Mouse (Mus musculus) lung, postnatal 25 days (tissue): ENCODE results near the gene Xrcc3.
A peak's percentile ranks its signal among the peaks of the same experiment; 100 is the strongest.

Source experiments
- DNase-seq: peaks from one replicate; pipeline ENCODE4 v3.0.0; 2022; ENCODE audit warnings: low spot score

Gene Xrcc3

GRCm38 (mm10) chr12:111814769-111815762 is 1.4 kb upstream of the Xrcc3 start:
- peak; percentile 62 for DNase-seq

- no peak for DNase-seq
These were observed 435 bp downstream of the Xrcc3 start for GRCm38 (mm10) chr12:111813111-111813765.

DNA sequence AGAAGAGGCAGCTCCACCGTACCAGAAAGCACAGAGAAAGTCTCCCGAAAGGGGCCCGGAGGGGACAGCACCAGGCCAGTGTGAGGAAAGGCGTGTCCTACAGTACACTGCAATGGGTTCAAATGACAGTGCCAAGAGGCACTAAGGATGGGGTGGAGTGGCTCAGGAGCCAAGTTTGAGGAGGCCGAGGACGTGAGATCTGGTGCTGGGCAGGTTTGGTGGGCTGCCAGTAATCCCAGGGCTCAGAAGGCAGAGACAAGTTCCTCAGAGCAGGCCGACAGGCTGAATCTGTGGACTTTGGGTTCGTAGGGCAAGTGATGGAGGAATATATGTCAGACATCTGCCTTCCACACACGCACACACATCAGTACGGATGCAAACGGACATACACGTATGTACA is 1.1 kb downstream of the Xrcc3 start:
- DNase-seq = no peak

DNA sequence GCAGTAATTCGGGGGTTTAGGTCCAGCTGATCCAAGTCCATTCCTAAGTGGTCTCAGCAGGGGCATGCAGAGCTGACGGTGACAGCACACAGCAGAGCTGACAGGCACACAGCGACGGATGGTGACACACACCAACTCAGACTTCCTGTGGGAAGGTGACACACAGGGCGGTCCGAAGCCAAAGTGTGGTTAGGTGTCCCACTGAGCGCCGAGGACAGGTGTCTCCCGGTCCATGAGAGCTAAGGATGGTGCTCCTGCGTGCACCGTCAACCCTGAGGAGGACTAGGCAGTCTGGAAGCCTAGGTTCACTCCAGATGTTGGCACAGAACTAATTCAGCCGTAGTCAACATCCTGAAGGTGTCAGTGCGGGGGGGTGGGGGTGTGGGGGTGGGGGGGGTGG is 1.6 kb downstream of the Xrcc3 start:
- no peak for DNase-seq

GRCm38 (mm10) chr12:111809762-111810161 is 3.9 kb downstream of the Xrcc3 start:
- peak; percentile 71 for DNase-seq

GRCm38 (mm10) chr12:111808775-111809174 is 4.9 kb downstream of the Xrcc3 start:
- DNase-seq = no peak

DNA sequence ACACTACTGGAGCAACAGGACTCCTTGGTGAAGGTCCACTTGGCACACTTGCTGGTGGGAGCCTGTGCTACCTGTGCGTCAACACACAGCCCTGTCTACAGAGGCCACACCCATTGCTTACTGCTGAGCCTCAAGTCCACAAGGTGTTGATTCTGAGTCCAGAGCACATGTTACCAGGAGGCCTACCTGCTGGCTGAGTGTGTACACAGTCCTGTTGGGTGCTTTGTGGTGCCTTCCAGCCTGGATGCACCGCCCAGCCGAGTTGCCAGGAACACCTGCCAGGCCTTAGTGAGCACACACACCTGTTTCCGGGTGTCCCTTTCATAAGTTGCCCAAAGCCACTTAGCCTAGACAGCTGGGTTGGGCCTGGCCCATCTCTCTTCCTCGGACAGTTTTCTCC is 10.1 kb downstream of the Xrcc3 start:
- peak; percentile 16 for DNase-seq

- no peak for DNase-seq
These were observed 13.1 kb downstream of the Xrcc3 start for GRCm38 (mm10) chr12:111800459-111801183.

DNA sequence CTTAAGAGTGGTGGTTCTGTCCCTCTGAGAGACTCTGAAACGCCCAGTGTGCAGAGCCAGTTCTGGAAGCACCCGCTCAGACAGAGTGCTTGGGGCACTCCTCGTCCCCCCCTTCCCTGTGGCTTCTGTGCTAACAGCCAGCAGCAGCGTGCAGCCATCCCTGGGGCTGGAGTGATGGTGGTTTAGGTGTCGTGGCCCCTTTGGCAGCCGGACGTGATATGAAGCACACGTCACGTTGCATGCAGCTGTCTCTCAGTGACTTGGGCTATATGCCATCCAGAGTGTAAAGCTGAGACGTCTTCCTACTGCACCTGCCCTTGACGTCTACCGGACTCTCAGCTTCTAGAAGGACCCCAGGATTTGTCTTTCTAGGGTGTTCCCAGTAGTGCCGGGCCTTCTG is 15.2 kb downstream of the Xrcc3 start:
- DNase-seq = no peak

DNA sequence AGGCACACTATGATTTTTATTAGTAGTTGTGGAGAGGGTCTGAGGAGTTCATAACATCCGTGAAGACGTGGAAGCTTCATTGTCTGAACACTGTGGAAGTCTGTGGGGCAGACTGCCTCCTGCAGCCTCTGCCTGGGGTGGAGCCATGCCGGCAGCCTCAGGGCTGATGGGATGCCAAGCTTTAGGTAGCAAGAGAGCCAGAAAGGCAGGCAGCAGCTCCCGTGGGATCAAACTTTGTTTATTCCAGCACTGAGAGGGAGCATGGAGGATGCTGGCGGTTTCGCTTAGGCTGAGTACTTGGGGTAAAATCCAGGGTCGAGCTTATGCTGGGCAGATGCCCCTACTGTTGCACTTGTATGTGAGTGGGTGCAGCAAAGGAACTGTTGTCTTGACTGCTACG is 16.4 kb downstream of the Xrcc3 start:
- DNase-seq = no peak

GRCm38 (mm10) chr12:111795180-111795895 is 18.3 kb downstream of the Xrcc3 start:
- DNase-seq = peak; percentile 14

GRCm38 (mm10) chr12:111794526-111795179 is 19.0 kb downstream of the Xrcc3 start:
- no peak for DNase-seq

DNA sequence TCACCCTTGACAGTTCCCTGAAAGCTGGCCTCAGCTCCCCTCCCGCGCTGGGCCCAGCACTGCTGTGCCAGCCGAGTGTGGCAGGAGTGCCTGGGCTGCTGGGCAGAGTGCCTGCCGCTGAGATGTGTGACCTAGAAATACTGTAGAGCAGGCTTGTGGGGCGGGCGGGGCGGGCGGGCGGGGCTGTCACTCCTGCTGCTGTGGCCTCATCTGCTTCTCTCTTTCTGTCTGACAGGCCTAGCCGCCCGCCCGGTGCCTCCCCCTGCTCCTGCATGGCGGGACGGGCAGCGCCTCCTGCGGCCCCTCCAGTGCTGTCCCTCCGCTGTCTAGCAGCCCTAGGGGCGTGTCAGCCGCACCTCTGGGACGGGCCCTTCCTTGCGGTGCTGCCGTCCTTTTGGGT is 19.6 kb downstream of the Xrcc3 start:
- DNase-seq = no peak

DNA sequence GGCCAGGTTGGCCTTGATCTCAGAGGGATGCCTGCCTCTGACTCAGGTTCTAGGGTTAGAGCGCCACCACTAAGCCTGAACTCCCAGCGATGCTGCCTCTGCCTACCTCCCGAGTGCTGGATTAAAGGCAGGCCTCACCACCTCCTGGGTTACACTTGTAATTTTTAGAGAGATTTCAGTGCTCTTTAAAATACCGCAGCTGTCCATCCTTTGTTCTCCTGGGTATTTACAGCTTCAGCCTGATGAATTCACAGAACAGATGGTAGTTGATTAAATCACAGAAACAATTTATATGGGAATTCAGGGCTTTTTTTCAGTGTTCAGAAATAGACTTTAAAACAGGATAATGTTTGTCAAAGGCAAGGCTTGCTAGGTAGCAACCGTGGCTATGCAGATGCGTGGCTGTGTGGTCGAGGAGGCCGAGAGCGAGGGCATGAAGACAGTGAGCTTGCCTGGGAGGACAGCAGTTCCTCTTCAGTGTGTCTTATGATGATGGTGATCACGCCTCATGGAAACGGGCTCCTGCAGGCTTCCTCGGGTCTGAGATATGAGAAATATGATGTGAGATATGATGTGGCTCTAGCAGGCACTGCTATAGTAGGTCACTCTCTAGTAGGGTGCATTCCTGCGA is 22.1 kb downstream of the Xrcc3 start:
- no peak for DNase-seq

- no peak for DNase-seq
These were observed 23.0 kb downstream of the Xrcc3 start for GRCm38 (mm10) chr12:111790631-111791030.

DNA sequence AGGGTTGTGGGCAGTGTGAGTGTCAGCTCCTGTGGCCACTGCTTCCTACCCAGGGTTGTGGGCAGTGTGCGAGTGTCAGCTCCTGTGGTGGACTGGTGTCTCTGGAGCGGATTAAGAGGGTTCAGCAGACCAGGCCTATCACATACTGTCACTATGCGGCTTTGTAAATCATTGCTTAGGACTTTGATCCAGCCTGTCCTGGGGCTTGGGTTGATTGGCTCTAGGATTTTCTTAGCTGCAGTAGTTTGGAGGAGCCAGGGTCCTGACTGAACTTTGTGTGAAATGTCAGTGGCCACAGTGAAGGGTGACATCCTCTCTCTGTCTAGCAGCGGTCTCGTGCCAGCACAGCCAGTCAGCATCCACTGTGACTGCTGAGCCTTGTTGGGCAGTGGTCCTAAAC is 23.6 kb downstream of the Xrcc3 start:
- DNase-seq = no peak

- no peak for DNase-seq
These were observed 26.7 kb downstream of the Xrcc3 start for GRCm38 (mm10) chr12:111787015-111787414.

GRCm38 (mm10) chr12:111785174-111785573 is 28.5 kb downstream of the Xrcc3 start:
- DNase-seq = no peak

GRCm38 (mm10) chr12:111779544-111779943 is 34.1 kb downstream of the Xrcc3 start:
- DNase-seq = no peak

DNA sequence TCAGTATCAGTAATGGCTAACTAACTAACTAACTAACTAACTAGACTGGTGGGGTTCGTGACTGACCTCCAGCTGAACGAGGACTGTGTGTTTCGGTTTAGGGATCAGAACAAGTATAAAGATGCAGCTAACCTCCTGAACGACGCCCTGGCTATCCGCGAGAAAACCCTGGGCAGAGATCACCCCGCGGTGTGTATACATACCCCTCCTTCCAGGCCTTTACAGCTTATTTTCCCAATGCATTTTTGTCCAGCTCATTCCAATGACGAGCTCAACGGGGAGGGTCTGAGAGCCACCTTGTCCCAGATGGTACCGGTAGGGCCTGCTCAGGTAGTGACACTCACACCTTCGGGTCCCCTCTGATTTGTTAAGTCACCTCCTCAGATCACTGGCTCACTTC is 35.8 kb downstream of the Xrcc3 start:
- no peak for DNase-seq

DNA sequence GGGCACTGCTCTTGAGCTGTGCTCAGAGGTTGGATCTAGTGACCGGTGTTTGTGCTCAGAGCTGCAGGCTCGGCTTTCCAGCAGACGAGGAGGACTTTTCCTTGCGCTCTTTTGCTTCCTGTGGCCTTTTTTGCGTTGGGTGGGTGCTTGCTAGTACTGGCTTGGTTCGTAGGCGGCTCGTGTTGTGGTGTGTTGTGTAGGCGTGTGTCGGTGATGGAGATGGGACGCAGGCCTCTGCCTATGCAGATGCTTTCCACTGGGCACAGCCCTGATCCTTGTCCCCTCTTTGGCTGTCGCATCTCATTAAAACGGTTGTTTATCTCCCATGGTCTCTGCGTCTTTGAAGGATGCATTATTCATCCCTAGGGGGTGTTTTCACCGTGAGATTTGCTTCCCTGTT is 38.8 kb downstream of the Xrcc3 start:
- no peak for DNase-seq
